Mouse (Mus musculus): ENCODE data around the gene Gm21312.
"Not testable (repeated sequence)": the region's sequence is repeated elsewhere in the genome, so short reads cannot be mapped to it uniquely, and the experiment has no call there.

- TF ChIP-seq CTCF (IDR thresholded peaks at IDR 0.05; ENCODE audit: low read depth, low read length); POLR2A (IDR thresholded peaks at IDR 0.05; ENCODE audit: insufficient read depth, low read length): not testable (repeated sequence)
These were observed 17.1 kb upstream of the Gm21312 start, which contains the start of gene Gm8764 for GRCm38 (mm10) chr10:104159706-104160105.
